Mouse (Mus musculus): ENCODE results near the gene Aldh3b3.

GRCm38 (mm10) chr19:3991562-3991961 lies 33.1 kb downstream of the Aldh3b3 start:
- TF ChIP-seq CTCF (IDR thresholded peaks at IDR 0.05; ENCODE audit: extremely low read depth, insufficient read depth, insufficient read length, insufficient replicate concordance) (no peak), POLR2A (IDR thresholded peaks at IDR 0.05; ENCODE audit: low read depth, low read length) (no peak)
